Mouse (Mus musculus) ovary, postnatal 14 days (tissue): ENCODE measurements around the gene Spaca4.

ENCODE experiments used
- DNase-seq: peaks from one replicate; pipeline ENCODE4 v3.0.0; 2022; ENCODE audit warnings: low spot score

Gene Spaca4

GRCm38 (mm10) chr7:45726419-45726818 lies 806 bp upstream of the Spaca4 start:
- no peak for DNase-seq

GRCm38 (mm10) chr7:45725151-45725550 lies 462 bp downstream of the Spaca4 start:
- DNase-seq = no peak

DNA sequence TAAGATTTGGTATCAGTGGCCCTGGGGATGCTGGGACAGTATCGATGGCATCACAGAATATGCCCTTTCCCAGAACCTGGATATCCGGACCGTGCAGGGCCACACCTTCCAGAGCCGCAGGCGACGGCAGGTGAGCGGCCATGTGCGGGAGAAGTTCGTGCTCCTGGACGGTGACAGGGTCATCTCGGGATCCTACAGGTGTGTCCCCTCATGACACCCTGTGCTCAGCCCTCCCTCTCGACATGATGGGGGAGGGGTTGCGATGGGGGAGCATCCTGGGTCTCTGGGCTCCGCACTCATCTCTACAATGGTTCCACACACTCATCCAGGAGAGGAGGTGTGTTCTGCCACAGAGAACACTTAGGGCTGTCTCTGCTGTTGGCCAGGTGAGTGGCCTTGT lies 1.8 kb downstream of the Spaca4 start:
- DNase-seq = no peak

DNA sequence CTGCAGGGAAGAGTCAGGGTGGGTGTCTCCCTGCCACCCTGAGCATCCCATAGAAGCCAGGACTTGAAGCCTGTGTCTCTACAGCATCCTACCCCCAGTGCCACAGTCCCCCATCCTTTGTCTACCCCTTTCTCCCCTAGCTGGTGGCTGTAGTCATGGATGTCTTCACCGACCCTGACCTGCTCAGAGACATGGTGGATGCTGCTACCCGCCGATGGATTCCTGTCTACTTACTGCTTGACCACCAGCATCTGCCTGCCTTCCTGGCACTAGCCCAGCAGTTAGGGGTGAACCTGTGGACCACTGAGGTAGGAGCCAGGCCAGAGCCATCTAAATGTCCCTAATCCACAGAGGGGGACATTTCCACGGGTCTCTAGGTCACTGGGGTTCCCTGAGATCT lies 2.3 kb downstream of the Spaca4 start:
- DNase-seq = no peak

GRCm38 (mm10) chr7:45722348-45722713 lies 3.3 kb downstream of the Spaca4 start:
- DNase-seq = no peak

GRCm38 (mm10) chr7:45721642-45722347 lies 3.8 kb downstream of the Spaca4 start:
- no peak for DNase-seq

- DNase-seq = no peak
Observed at GRCm38 (mm10) chr7:45721234-45721571, 4.4 kb downstream of the Spaca4 start.

DNA sequence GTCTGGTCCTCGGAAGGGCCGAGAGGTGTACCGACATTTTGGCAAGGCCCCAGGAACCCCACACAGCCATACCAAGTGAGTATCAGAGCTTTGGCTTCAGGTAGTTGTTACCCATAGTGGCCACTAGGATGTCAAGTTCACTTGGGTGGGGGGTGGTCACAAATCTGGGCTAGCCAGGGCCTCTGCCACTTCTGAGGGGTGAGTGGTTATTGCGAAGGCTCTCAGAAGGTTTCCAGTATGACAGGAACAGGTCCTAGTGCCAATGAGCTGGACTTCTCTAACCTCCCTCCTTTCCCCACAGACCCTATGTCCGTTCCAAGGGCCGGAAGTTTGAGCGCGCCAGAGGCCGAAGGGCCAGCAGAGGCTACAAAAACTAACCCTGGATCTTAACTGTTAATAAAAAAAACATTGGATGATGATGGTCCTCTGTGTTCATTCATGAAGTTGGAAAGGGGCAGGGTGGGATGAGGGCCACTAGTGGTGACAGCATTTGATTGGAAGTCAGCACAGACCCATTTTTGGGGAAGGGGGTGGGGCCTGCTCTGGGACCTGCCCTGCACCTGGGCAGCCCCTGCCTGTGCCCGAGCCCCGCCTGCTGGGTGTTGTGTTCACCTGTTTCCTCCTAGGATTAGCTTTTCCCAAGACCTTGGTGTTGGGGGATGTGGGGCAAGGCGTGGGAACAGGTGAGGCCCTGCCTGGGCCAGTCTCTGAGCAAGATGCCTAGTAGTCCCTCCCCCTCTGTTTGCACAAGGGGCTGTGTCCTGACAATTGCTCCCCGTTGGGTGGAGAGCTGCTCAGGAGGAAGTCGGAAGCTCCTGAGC lies 5.0 kb downstream of the Spaca4 start, which contains the start of gene Fam83e:
TSS of gene Fam83e (plus strand) at position 800 of the 821 bp plus-strand sequence.
- peak; percentile 15 for DNase-seq

- no peak for DNase-seq
Observed at GRCm38 (mm10) chr7:45719738-45720412, 5.7 kb downstream of the Spaca4 start.

- no peak for DNase-seq
Observed at GRCm38 (mm10) chr7:45719180-45719579, 6.4 kb downstream of the Spaca4 start.

DNA sequence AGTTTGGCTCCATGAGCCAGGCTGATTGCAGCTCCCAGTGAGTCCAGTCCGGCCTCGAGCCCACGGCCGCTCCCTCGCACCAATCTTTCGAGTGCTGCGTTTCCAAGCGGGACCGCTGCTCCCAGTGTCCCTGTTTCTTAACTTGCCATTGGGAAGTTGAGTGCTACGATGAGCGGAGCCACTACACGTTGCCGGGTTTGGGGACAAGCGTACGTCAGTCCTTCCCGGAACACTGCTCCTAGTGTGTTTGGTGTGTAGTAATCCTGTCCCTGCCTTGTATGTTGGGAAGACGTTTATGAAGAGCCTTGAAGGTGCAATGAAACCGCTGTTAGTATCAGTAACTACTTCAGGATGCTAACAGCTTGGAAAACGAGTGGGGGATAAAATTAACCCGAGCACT lies 7.3 kb downstream of the Spaca4 start:
- no peak for DNase-seq

DNA sequence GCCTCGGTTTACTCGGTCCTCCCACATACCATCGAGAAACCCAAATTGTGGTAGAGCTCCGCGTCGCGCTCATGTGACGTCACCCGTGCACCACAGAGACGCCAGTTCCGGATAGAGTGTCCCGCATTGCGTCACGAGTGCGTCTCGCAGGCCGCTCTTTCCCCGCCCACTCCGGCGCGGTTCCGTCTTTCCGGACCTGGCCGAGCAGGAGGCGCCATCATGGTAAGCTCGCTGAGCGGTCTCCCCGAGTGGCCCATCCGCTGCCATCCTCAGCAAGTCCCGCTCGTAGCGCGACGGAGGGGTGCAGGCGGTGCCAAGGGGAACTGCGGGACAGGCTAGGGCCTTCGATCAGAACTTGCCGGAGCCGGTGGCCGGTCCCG lies 7.7 kb downstream of the Spaca4 start, which contains the start of gene Sphk2:
TSS of gene Sphk2 (minus strand) at position 85 of the 380 bp plus-strand sequence.
- peak; percentile 98 for DNase-seq

GRCm38 (mm10) chr7:45716952-45717917 lies 8.4 kb downstream of the Spaca4 start:
- DNase-seq = no peak

DNA sequence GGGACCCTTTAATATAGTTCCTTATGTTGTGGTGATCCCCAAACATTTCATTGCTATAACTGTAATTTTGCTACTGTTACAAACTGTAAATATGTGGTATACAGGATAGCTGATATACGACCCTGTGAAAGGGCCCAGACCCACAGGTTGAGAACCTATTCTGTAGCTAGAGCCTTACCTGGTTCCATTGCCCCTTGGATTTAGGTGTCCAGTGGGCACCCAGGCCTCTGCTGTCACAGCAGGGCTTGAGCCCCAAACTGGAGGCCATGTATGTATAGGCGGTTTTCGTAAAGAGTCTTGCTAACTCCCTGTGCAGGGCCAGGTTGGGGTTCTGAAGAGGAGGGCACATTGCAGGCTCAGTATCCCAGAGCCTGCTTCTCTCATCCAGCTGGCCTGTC lies 9.2 kb downstream of the Spaca4 start:
- no peak for DNase-seq

DNA sequence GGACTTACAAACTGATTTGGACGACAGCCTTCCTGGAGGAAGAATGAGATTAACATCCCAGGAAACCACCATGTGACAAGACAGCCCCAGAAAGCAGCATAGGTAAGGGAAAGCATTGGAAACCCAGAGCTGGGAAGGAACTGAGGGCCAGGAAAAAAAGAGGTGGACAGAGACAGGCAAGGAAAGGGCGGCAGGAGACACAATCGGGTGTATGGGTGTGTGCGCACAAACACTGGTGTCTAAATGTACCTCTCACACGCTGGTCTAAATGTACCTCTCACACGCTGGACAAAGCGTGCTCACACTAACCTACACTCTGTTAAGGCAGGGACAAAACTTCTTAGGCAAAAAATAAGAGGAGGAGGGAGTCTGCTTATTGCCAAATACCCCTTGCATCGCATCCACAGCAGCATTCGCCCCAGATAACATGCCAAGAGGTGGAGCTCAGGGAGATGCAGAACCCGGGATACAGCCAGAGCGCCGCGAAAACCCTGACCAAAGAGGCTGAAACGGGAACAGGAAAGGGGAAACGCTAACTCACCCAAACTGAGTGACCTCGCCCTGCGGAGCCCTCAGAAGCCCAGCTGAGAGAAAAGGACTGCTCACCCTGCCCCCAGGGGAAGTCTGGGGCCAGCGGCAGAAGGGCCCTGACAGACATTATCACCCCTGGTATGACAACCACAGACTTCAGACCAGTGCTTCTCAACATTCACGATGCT lies 9.7 kb downstream of the Spaca4 start:
- no peak for DNase-seq

DNA sequence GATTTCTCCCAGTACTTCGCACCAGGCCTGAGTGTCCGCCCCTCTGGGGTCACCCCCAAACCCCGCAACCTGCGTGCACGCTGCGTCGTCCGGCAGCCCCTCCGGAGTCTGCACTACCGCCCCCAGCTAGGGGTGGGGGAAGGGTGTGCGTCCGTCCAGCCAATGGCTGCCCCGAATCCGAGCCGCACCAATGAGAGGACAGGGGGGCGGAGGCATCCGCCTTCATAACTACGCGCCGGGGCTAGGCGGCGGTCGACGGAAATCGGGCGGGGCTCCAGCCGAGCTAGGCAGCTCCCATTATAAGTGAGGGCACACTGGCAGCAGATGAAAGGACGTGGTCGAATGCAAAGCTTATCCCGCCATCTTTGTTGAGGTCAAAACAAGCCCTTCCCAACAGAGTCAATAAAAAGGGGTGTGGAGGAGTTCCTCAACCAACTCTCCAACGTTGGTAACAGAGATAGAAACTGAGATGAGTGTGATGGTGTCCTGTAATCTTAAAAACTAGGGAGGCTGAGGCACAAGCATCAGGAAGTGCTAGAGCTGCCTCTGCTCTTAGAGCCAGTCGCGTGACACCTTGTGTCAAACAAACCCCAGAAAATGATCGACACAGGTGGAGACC lies 10.4 kb downstream of the Spaca4 start, which contains the start of gene Rpl18:
TSS of gene Rpl18 (plus strand) at position 368 of the 619 bp plus-strand sequence.
- DNase-seq = peak; percentile 93

- no peak for DNase-seq
Observed at GRCm38 (mm10) chr7:45714630-45715089, 11.0 kb downstream of the Spaca4 start.

DNA sequence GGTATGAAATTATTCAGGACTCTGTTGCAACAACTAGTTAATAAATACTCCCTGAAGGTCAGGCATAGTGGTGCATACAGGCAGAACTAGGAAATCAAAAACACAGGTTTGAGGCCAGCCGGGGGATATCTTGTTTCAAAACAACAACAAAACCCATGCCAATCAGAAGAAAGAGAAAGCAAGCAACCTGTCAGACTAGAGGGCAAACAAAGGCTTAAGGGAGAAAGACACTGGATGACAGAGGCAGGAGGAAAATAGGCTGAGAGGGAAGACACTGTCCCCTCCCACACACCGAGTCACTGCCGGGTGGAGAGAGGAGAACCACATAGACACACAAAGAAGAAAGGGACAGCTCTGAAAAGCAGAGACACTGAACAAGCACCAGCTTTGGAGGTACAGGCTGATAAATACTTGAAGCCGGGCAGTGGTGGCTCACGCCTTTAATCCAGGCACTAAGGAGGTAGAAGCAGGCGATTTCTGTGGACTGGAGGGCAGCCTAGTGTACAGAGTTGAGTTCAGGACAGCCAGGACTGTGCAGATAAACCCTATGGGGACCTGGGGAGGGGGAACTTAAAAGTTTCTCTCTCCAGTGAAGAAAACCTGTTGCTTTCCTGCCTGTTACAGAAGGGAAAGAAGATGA lies 11.6 kb downstream of the Spaca4 start:
- DNase-seq = no peak

GRCm38 (mm10) chr7:45713396-45713795 lies 12.2 kb downstream of the Spaca4 start:
- no peak for DNase-seq
